Mouse (Mus musculus) lung, embryonic 16.5 days (tissue): ENCODE measurements around the gene Itsn1. TPM values are rescaled to one million over a fixed set of nuclear protein-coding genes. Genes with fewer than 3 reads are reported as not detected.

Experiments used
- ATAC-seq: fragments of 200-750 bp; cut with Nextera tagmentation; 2 replicates; pipeline ENCODE4 v1.8.0; 2017; ENCODE audit warnings: low read depth, mild to moderate bottlenecking, moderate library complexity
- H3K27ac ChIP-seq: fragments of 300-500 bp; sonication (generic); 2 replicates; pipeline ENCODE4 v1.5.1; 2014; ENCODE audit warnings: mild to moderate bottlenecking, control low read depth, low read length
- H3K27me3 ChIP-seq: fragments of 300-500 bp; sonication (generic); 2 replicates; pipeline ENCODE4 v1.6.1; 2014; ENCODE audit warnings: low read depth, low read length, mixed read lengths; ENCODE audit not compliant: control insufficient read depth, insufficient read depth
- H3K36me3 ChIP-seq: fragments of 300-500 bp; sonication (generic); 2 replicates; pipeline ENCODE4 v1.6.1; 2014; ENCODE audit warnings: low read length; ENCODE audit not compliant: control insufficient read depth, insufficient read depth
- H3K4me1 ChIP-seq: fragments of 300-500 bp; sonication (generic); replicated peaks from 2 replicates; pipeline ENCODE4 v1.6.1; 2014; ENCODE audit warnings: low read length, mixed read lengths; ENCODE audit not compliant: control insufficient read depth, insufficient read depth
- H3K4me2 ChIP-seq: fragments of 300-500 bp; sonication (generic); 2 replicates; pipeline ENCODE4 v1.6.1; 2014; ENCODE audit warnings: low read depth, low read length, control low read depth
- H3K4me3 ChIP-seq: fragments of 300-500 bp; sonication (generic); 2 replicates; pipeline ENCODE4 v1.5.1; 2014; ENCODE audit warnings: mild to moderate bottlenecking, low read length, control low read depth
- H3K9ac ChIP-seq: fragments of 300-500 bp; sonication (generic); 2 replicates; pipeline ENCODE4 v1.6.1; 2014; ENCODE audit warnings: low read length, control low read depth
- H3K9me3 ChIP-seq: fragments of 300-500 bp; sonication (generic); 2 replicates; pipeline ENCODE4 v1.6.1; 2016; ENCODE audit warnings: low read length; ENCODE audit not compliant: control insufficient read depth
- WGBS: fragments of 180-500 bp; shearing (Covaris S2); extraction: QIAGEN DNeasy Blood & Tissue Kit; methylation state at CpG from one replicate; pipeline ENCODE4 v1.1.7; 2014; 5-methylcytosine and 5-hydroxymethylcytosine counted together
- polyA plus RNA-seq: library from polyadenylated mRNA; unstranded; fragments of >200 nt; fragmentation: Nextera tagmentation; extraction: Ambion mirVana; gene quantifications from 2 replicates; pipeline ENCODE4 v1.2.1, GENCODE M21; 2015

Gene Itsn1
- polyA plus RNA-seq, 1 experiment from 2014 or later, result 17.8 TPM

GRCm38 (mm10) chr16:91740184-91740917 is 11.3 kb downstream of the Itsn1 start:
- no peak for ATAC-seq
- Histone ChIP-seq H3K4me1 (0 out of 2 replicates have a peak, but pooled peaks cover 5% of the 10 kb centered on the region), H3K27me3 (no peaks in the 10 kb centered on the region), H3K36me3 (no peaks in the 10 kb centered on the region), H3K27ac (no peak overlapping the region), H3K4me2 (no peak overlapping the region), H3K9me3 (no peaks in the 10 kb centered on the region), H3K9ac (no peak overlapping the region), H3K4me3 (no peak overlapping the region)
- WGBS, result 57% methylated on average over 8 of the region's 8 CpGs

GRCm38 (mm10) chr16:91740918-91741255 is 11.8 kb downstream of the Itsn1 start:
- Histone ChIP-seq H3K9ac (no peak overlapping the region), H3K4me2 (no peak overlapping the region), H3K36me3 (no peaks in the 10 kb centered on the region), H3K27me3 (no peaks in the 10 kb centered on the region), H3K4me1 (peaks cover 9% of the 10 kb centered on the region), H3K27ac (no peak overlapping the region), H3K9me3 (no peaks in the 10 kb centered on the region), H3K4me3 (no peak overlapping the region)
- no peak for ATAC-seq
- 66% methylated on average over 7 of the region's 7 CpGs for WGBS

GRCm38 (mm10) chr16:91743055-91743454 is 14.0 kb downstream of the Itsn1 start:
- Histone ChIP-seq H3K4me1 (peaks cover 16% of the 10 kb centered on the region), H3K9me3 (no peaks in the 10 kb centered on the region), H3K4me3 (no peak overlapping the region), H3K9ac (no peak overlapping the region), H3K4me2 (no peak overlapping the region), H3K27me3 (no peaks in the 10 kb centered on the region), H3K36me3 (no peaks in the 10 kb centered on the region), H3K27ac (no peak overlapping the region)
- ATAC-seq, result no peak
- WGBS, result 66% methylated on average over 7 of the region's 7 CpGs

- WGBS, result 44% methylated on average over 14 of the region's 14 CpGs
- H3K9ac ChIP-seq, result no peak overlapping the region
- H3K27ac ChIP-seq, result no peak overlapping the region
- H3K27me3 ChIP-seq, result no peaks in the 10 kb centered on the region
- no peak overlapping the region for H3K4me3 ChIP-seq
- peak; percentile 78; the same call in 1 of the 2 replicates for ATAC-seq
- no peak overlapping the region for H3K4me2 ChIP-seq
- H3K4me1 ChIP-seq, result peaks cover 12% of the 10 kb centered on the region
- no peaks in the 10 kb centered on the region for H3K9me3 ChIP-seq
- no peaks in the 10 kb centered on the region for H3K36me3 ChIP-seq
Measured at GRCm38 (mm10) chr16:91746101-91746950, 17.2 kb downstream of the Itsn1 start.

GRCm38 (mm10) chr16:91747567-91747966 is 18.5 kb downstream of the Itsn1 start:
- Histone ChIP-seq H3K9me3 (no peaks in the 10 kb centered on the region), H3K4me3 (no peak overlapping the region), H3K27me3 (no peaks in the 10 kb centered on the region), H3K36me3 (no peaks in the 10 kb centered on the region), H3K9ac (no peak overlapping the region), H3K4me1 (peaks cover 12% of the 10 kb centered on the region), H3K4me2 (no peak overlapping the region), H3K27ac (no peak overlapping the region)
- no peak for ATAC-seq
- WGBS, result 74% methylated on average over 6 of the region's 6 CpGs

- Histone ChIP-seq H3K27me3 (no peaks in the 10 kb centered on the region), H3K4me3 (no peak overlapping the region), H3K9ac (no peak overlapping the region), H3K4me1 (peaks cover 3% of the 10 kb centered on the region; the same call in 1 of the 2 replicates), H3K9me3 (no peaks in the 10 kb centered on the region), H3K36me3 (no peaks in the 10 kb centered on the region), H3K4me2 (no peak overlapping the region), H3K27ac (no peak overlapping the region)
- no peak for ATAC-seq
- 72% methylated on average over 13 of the region's 13 CpGs for WGBS
Measured at GRCm38 (mm10) chr16:91751644-91752385, 22.7 kb downstream of the Itsn1 start.

GRCm38 (mm10) chr16:91753611-91754010 is 24.5 kb downstream of the Itsn1 start:
- Histone ChIP-seq H3K36me3 (no peaks in the 10 kb centered on the region), H3K4me3 (no peak overlapping the region), H3K4me1 (no peaks in the 10 kb centered on the region), H3K27ac (no peak overlapping the region), H3K9me3 (no peaks in the 10 kb centered on the region), H3K27me3 (no peaks in the 10 kb centered on the region), H3K9ac (no peak overlapping the region), H3K4me2 (no peak overlapping the region)
- 66% methylated on average over 4 of the region's 4 CpGs for WGBS
- no peak for ATAC-seq

GRCm38 (mm10) chr16:91754957-91755356 is 25.9 kb downstream of the Itsn1 start:
- no peaks in the 10 kb centered on the region for H3K9me3 ChIP-seq
- no peak for ATAC-seq
- no peaks in the 10 kb centered on the region for H3K36me3 ChIP-seq
- WGBS, result 79% methylated on average over 6 of the region's 6 CpGs
- H3K4me2 ChIP-seq, result no peak overlapping the region
- no peak overlapping the region for H3K4me3 ChIP-seq
- no peak overlapping the region for H3K9ac ChIP-seq
- H3K4me1 ChIP-seq, result no peaks in the 10 kb centered on the region
- no peak overlapping the region for H3K27ac ChIP-seq
- no peaks in the 10 kb centered on the region for H3K27me3 ChIP-seq

GRCm38 (mm10) chr16:91761202-91761601 is 32.1 kb downstream of the Itsn1 start:
- 82% methylated on average over 9 of the region's 9 CpGs for WGBS
- H3K4me3 ChIP-seq, result no peak overlapping the region
- H3K9me3 ChIP-seq, result no peaks in the 10 kb centered on the region
- no peak overlapping the region for H3K27ac ChIP-seq
- ATAC-seq, result no peak
- no peaks in the 10 kb centered on the region for H3K36me3 ChIP-seq
- H3K9ac ChIP-seq, result no peak overlapping the region
- H3K4me2 ChIP-seq, result no peak overlapping the region
- no peaks in the 10 kb centered on the region for H3K27me3 ChIP-seq
- H3K4me1 ChIP-seq, result 0 out of 2 replicates have a peak, but pooled peaks cover 12% of the 10 kb centered on the region
